Mouse (Mus musculus) hindbrain, embryonic 13.5 days (tissue): Measurements from ENCODE around the gene Senp7. TPM values are rescaled to one million over a fixed set of nuclear protein-coding genes. Genes with fewer than 3 reads are reported as not detected.
"Not testable (repeated sequence)": the region's sequence is repeated elsewhere in the genome, so short reads cannot be mapped to it uniquely, and the experiment has no call there.

Experiments
- ATAC-seq: fragments of 200-750 bp; cut with Nextera tagmentation; 2 replicates; pipeline ENCODE4 v1.8.0; 2017; ENCODE audit warnings: moderate TSS enrichment; ENCODE audit not compliant: low FRiP score
- H3K27ac ChIP-seq: fragments of 300-500 bp; sonication (generic); 2 replicates; pipeline ENCODE4 v1.5.1; 2015; ENCODE audit warnings: inconsistent platforms, mild to moderate bottlenecking, moderate library complexity
- H3K27me3 ChIP-seq: fragments of 300-500 bp; sonication (generic); 2 replicates; pipeline ENCODE4 v1.6.1; 2015; ENCODE audit warnings: mild to moderate bottlenecking, inconsistent platforms
- H3K36me3 ChIP-seq: fragments of 300-500 bp; sonication (generic); 2 replicates; pipeline ENCODE4 v1.6.1; 2015; ENCODE audit warnings: mild to moderate bottlenecking, inconsistent platforms
- H3K4me1 ChIP-seq: fragments of 300-500 bp; sonication (generic); replicated peaks from 2 replicates; pipeline ENCODE4 v1.6.1; 2015; ENCODE audit warnings: inconsistent platforms
- H3K4me2 ChIP-seq: fragments of 300-500 bp; sonication (generic); 2 replicates; pipeline ENCODE4 v1.6.1; 2015; ENCODE audit warnings: inconsistent platforms, mild to moderate bottlenecking, moderate library complexity
- H3K4me3 ChIP-seq: fragments of 300-500 bp; sonication (generic); 2 replicates; pipeline ENCODE4 v1.5.1; 2015; ENCODE audit warnings: mild to moderate bottlenecking, inconsistent platforms
- H3K9ac ChIP-seq: fragments of 300-500 bp; sonication (generic); 2 replicates; pipeline ENCODE4 v1.6.1; 2015; ENCODE audit warnings: mild to moderate bottlenecking, inconsistent platforms
- H3K9me3 ChIP-seq: fragments of 300-500 bp; sonication (generic); 2 replicates; pipeline ENCODE4 v1.6.1; 2016; ENCODE audit warnings: inconsistent platforms
- WGBS: fragments of 180-500 bp; shearing (Covaris S2); methylation state at CpG from one replicate; pipeline ENCODE4 v1.1.7; 2015; 5-methylcytosine and 5-hydroxymethylcytosine counted together
- polyA plus RNA-seq: library from polyadenylated mRNA; unstranded; fragments of >200 nt; fragmentation: Nextera tagmentation; extraction: Ambion mirVana; gene quantifications from 2 replicates; pipeline ENCODE4 v1.2.1, GENCODE M21; 2015

Senp7 gene
- polyA plus RNA-seq, result 64.5 and 64.6 TPM in 2 replicates

DNA sequence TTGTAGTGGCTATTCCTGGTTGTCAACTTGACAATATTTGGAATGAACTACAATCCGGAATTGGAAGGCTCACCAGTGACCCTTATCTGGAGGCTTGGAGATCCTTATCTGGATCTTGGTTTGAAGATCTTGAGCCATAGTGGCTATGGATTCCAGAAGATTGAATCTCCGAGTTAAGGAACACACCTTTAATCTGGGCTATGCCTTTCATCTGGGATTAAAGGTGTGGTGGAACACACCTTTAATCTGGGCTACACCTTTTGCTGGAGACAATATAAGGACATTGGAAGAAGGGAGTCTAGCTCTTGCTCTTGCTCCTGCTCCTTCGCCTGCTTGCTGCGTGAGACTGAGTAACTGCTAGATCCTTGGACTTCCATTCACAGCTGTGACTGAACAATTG is at the start of gene Senp7:
Senp7 (plus strand) TSS at position 301 of the 400 bp plus-strand sequence.
- not testable (repeated sequence) for ATAC-seq
- no CpG with 5 or more reads among the region's 4 CpGs for whole genome bisulfite sequencing

GRCm38 (mm10) chr16:56006798-56007197 is 41.3 kb upstream of the Senp7 start:
- Histone ChIP-seq H3K27ac (no peak overlapping the region), H3K36me3 (peaks cover 61% of the 10 kb centered on the region), H3K4me1 (no peaks in the 10 kb centered on the region), H3K4me3 (no peak overlapping the region), H3K4me2 (no peak overlapping the region), H3K9ac (no peak overlapping the region), H3K9me3 (no peaks in the 10 kb centered on the region), H3K27me3 (no peaks in the 10 kb centered on the region)
- WGBS, result 95% methylated on average over 11 of the region's 11 CpGs
- ATAC-seq, result no peak

More for the DNA sequence above, at the start of gene Senp7:
- H3K9me3 ChIP-seq, H3K9ac ChIP-seq, H3K4me1 ChIP-seq, H3K4me3 ChIP-seq, H3K27ac ChIP-seq, H3K36me3 ChIP-seq, H3K27me3 ChIP-seq, H3K4me2 ChIP-seq: not testable (repeated sequence)

DNA sequence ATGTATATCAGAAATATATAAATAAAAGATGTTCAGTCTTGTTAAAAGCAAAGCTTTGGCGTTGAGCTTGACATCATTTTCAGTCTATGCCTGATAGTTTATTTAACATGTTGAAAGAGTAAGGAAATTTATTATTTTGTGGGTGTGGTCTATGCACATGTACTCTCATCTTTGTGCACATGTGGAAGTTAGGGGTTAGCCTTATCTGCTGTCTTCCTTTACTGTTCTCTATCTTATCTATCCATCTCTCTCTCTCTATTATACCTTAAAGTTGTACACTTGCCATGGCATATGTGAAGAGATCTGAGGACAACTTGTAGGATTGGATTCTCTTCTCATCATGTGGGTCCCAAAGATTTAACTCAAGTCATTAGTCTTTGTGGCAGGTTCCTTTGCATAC is 39.3 kb upstream of the Senp7 start:
- H3K36me3 ChIP-seq, result peaks cover 59% of the 10 kb centered on the region
- no peak for ATAC-seq

GRCm38 (mm10) chr16:56012789-56013743 is 35.1 kb upstream of the Senp7 start:
- no peaks in the 10 kb centered on the region for H3K27me3 ChIP-seq
- H3K4me3 ChIP-seq, result no peak overlapping the region
- no peaks in the 10 kb centered on the region for H3K9me3 ChIP-seq
- peaks cover 50% of the 10 kb centered on the region for H3K36me3 ChIP-seq
- no peak overlapping the region for H3K27ac ChIP-seq
- no peak overlapping the region for H3K9ac ChIP-seq
- ATAC-seq, result no peak
- no peaks in the 10 kb centered on the region for H3K4me1 ChIP-seq
- WGBS, result 90% methylated on average over 10 of the region's 10 CpGs
- no peak overlapping the region for H3K4me2 ChIP-seq

More for the DNA sequence above, 39.3 kb upstream of the Senp7 start:
- H3K27ac ChIP-seq, result no peak overlapping the region
- H3K27me3 ChIP-seq, result no peaks in the 10 kb centered on the region
- H3K9ac ChIP-seq, result no peak overlapping the region
- WGBS, result 98% methylated on average over 1 of the region's 1 CpGs
- H3K4me2 ChIP-seq, result no peak overlapping the region
- no peaks in the 10 kb centered on the region for H3K4me1 ChIP-seq
- H3K4me3 ChIP-seq, result no peak overlapping the region
- H3K9me3 ChIP-seq, result no peaks in the 10 kb centered on the region

DNA sequence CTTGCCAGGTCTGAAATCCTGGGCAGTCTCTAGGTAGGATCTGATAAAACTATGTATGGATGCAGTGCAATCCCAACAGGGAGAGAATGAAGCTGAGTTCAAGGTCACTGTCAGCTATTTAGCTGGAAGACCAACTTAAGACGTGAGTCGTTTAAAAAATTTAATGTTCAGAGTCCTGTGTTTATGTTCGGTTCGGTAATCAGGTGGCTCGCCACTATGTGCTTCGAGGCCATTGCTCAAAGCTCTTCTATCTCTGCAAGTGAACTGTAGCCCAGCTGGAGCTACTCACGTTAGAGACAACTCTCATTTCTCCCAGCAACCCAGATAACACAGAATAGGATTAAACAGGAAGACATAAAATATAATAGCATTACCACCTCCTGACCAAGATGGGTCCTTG is 34.1 kb upstream of the Senp7 start:
- Histone ChIP-seq H3K9ac (no peak overlapping the region), H3K4me2 (no peak overlapping the region), H3K9me3 (no peaks in the 10 kb centered on the region), H3K27ac (no peak overlapping the region), H3K27me3 (no peaks in the 10 kb centered on the region), H3K4me1 (no peaks in the 10 kb centered on the region), H3K4me3 (no peak overlapping the region), H3K36me3 (peaks cover 56% of the 10 kb centered on the region)
- 93% methylated on average over 7 of the region's 7 CpGs for WGBS
- no peak for ATAC-seq

- no peaks in the 10 kb centered on the region for H3K9me3 ChIP-seq
- no peak overlapping the region for H3K27ac ChIP-seq
- H3K27me3 ChIP-seq, result no peaks in the 10 kb centered on the region
- no peak overlapping the region for H3K4me2 ChIP-seq
- WGBS, result 96% methylated on average over 7 of the region's 7 CpGs
- H3K9ac ChIP-seq, result no peak overlapping the region
- H3K36me3 ChIP-seq, result peaks cover 51% of the 10 kb centered on the region
- H3K4me3 ChIP-seq, result no peak overlapping the region
- ATAC-seq, result no peak
- no peaks in the 10 kb centered on the region for H3K4me1 ChIP-seq
Measured at GRCm38 (mm10) chr16:56019660-56020059, 28.5 kb upstream of the Senp7 start.

- peak overlapping the region; percentile 98 for H3K9ac ChIP-seq
- H3K36me3 ChIP-seq, result peaks cover 25% of the 10 kb centered on the region
- H3K4me2 ChIP-seq, result peak overlapping the region; percentile 80
- WGBS, result 54% methylated on average over 12 of the region's 12 CpGs
- peak overlapping the region; percentile 87 for H3K4me3 ChIP-seq
- no peaks in the 10 kb centered on the region for H3K27me3 ChIP-seq
- peak overlapping the region; percentile 96; the same call in 1 of the 2 replicates for H3K27ac ChIP-seq
- ATAC-seq, result no peak
- no peaks in the 10 kb centered on the region for H3K9me3 ChIP-seq
- peaks cover 33% of the 10 kb centered on the region for H3K4me1 ChIP-seq
Measured at GRCm38 (mm10) chr16:56027854-56028629, 20.1 kb upstream of the Senp7 start.

- H3K9ac ChIP-seq, result peak overlapping the region; percentile 98
- H3K9me3 ChIP-seq, result no peaks in the 10 kb centered on the region
- under 1% methylated on average over 62 of the region's 62 CpGs for WGBS
- peak overlapping the region; percentile 96 for H3K27ac ChIP-seq
- H3K4me3 ChIP-seq, result peak overlapping the region; percentile 87
- H3K36me3 ChIP-seq, result peaks cover 28% of the 10 kb centered on the region
- H3K27me3 ChIP-seq, result no peaks in the 10 kb centered on the region
- H3K4me2 ChIP-seq, result peak overlapping the region; percentile 80
- peak; percentile 93 for ATAC-seq
- peaks cover 33% of the 10 kb centered on the region for H3K4me1 ChIP-seq
Measured at GRCm38 (mm10) chr16:56028722-56029551, 19.2 kb upstream of the Senp7 start.

DNA sequence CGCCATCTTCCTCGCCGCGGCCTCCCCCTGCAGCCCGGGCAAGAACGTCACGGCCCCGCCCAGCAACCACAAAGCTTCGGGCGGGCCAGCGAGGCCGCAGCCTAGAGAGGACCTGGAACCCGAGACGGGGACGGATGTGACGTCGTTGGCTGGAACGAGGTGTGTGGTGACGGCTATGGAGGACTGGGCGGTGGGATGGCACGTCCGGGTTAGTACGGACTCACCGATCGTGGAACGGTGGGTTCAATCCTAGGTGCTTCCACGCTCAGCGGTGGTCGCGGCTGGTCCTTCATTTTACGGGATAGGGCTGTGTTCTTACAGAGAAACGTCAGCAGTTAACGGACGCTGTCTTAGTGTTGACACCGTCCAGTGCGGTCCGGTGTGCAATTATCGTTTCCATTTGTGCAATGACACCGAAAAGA is 18.5 kb upstream of the Senp7 start, which contains the start of gene Pcnp:
Pcnp (minus strand) TSS at position 79 of the 422 bp plus-strand sequence.
- peak within 1 kb of the TSS; percentile 80 for H3K4me2 ChIP-seq
- under 1% methylated on average over 38 of the region's 39 CpGs for WGBS
- peak within 1 kb of the TSS; percentile 98 for H3K9ac ChIP-seq
- H3K27ac ChIP-seq, result peak within 1 kb of the TSS; percentile 96
- ATAC-seq, result peak; percentile 100
- no peaks in the 10 kb centered on the region for H3K27me3 ChIP-seq
- peak within 1 kb of the TSS; percentile 87 for H3K4me3 ChIP-seq
- peaks cover 34% of the 10 kb centered on the region for H3K36me3 ChIP-seq
- H3K4me1 ChIP-seq, result peaks cover 33% of the 10 kb centered on the region
- H3K9me3 ChIP-seq, result no peaks in the 10 kb centered on the region

DNA sequence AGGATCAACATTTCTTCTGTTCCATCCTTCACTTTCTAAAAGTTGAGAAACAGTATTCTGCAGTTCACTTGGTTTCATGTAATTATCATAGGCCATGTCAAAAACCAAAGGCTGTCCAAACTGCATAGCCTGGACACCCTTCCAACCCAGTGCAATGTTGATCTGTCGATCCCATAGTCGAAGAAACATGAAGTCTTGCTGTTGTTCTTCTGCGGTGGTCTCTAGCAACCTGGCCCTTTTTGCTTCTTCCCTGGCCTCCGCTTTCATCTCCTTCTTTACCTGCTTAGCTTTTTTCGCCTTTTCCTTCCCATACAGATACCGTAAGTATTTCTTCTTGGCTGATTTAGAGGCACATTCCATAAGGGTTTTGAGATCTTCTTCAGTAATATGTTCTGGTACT is 13.6 kb upstream of the Senp7 start:
- WGBS, result 96% methylated on average over 6 of the region's 6 CpGs
- no peaks in the 10 kb centered on the region for H3K27me3 ChIP-seq
- H3K27ac ChIP-seq, result no peak overlapping the region
- no peak overlapping the region for H3K9ac ChIP-seq
- no peak overlapping the region for H3K4me2 ChIP-seq
- H3K4me3 ChIP-seq, result no peak overlapping the region
- peaks cover 28% of the 10 kb centered on the region for H3K4me1 ChIP-seq
- H3K9me3 ChIP-seq, result no peaks in the 10 kb centered on the region
- no peak for ATAC-seq
- peaks cover 26% of the 10 kb centered on the region for H3K36me3 ChIP-seq

GRCm38 (mm10) chr16:56036501-56036900 is 11.6 kb upstream of the Senp7 start:
- Histone ChIP-seq H3K9ac (peak overlapping the region; percentile 85), H3K4me1 (peaks cover 20% of the 10 kb centered on the region)
- 69% methylated on average over 6 of the region's 6 CpGs for WGBS

More at GRCm38 (mm10) chr16:56036501-56036900, 11.6 kb upstream of the Senp7 start:
- peak overlapping the region; percentile 68 for H3K4me2 ChIP-seq
- no peaks in the 10 kb centered on the region for H3K9me3 ChIP-seq
- ATAC-seq, result no peak
- peak overlapping the region; percentile 87 for H3K4me3 ChIP-seq
- H3K27me3 ChIP-seq, result no peaks in the 10 kb centered on the region
- no peak overlapping the region for H3K27ac ChIP-seq
- H3K36me3 ChIP-seq, result peaks cover 25% of the 10 kb centered on the region
